Mouse (Mus musculus): ENCODE measurements around the gene Tll2. TPM values are rescaled to one million over a fixed set of nuclear protein-coding genes. Genes with fewer than 3 reads are reported as not detected.

Tll2 gene
- polyA plus RNA-seq, 1 experiment from 2014 or later = 0.36 TPM

DNA sequence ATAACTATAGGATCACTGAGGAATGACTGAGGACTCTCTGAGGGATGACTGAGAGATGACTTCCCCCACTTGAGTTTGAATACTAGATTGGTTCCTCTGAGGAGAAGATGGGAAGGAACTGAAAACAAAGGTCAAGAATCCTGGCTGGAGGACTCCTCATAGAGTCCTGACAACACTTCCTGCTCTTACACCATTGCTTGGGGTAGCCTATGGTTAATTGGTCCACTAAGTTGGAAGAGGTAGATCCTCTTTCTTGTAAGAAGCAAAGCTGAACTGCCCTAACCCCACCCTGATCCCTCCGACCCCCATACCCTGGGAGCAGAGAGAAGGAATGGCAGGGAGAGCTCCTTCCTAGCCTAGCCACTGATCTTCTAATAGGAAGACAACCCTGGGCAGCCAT lies 154.9 kb downstream of the Tll2 start:
- ATAC-seq (ENCODE audit: insufficient number of reproducible peaks, insufficient read depth, low FRiP score, low TSS enrichment, low read depth) = no peak
- Histone ChIP-seq H3K4me3 (replicated peaks) (no peak overlapping the region), H3K27me3 (peaks cover under 1% of the 10 kb centered on the region; the same call in 1 of the 2 replicates), H3K4me2 (no peak overlapping the region), H3K4me1 (replicated peaks) (no peaks in the 10 kb centered on the region), H3K9me3 (no peaks in the 10 kb centered on the region), H3K36me3 (no peaks in the 10 kb centered on the region), H3K9ac (replicated peaks) (no peak overlapping the region), H3K27ac (no peak overlapping the region)
- 65% methylated on average over 1 of the region's 1 CpGs for WGBS

- Histone ChIP-seq H3K4me1 (replicated peaks) (no peaks in the 10 kb centered on the region), H3K4me3 (replicated peaks) (no peak overlapping the region), H3K9ac (replicated peaks) (no peak overlapping the region), H3K9me3 (no peaks in the 10 kb centered on the region), H3K27me3 (peaks cover 4% of the 10 kb centered on the region; the same call in 1 of the 2 replicates), H3K4me2 (no peak overlapping the region), H3K27ac (no peak overlapping the region), H3K36me3 (no peaks in the 10 kb centered on the region)
- no peak for ATAC-seq (ENCODE audit: insufficient number of reproducible peaks, insufficient read depth, low FRiP score, low TSS enrichment, low read depth)
- WGBS = 81% methylated on average over 3 of the region's 3 CpGs
Measured at GRCm38 (mm10) chr19:41048187-41048559, 158.5 kb downstream of the Tll2 start.

DNA sequence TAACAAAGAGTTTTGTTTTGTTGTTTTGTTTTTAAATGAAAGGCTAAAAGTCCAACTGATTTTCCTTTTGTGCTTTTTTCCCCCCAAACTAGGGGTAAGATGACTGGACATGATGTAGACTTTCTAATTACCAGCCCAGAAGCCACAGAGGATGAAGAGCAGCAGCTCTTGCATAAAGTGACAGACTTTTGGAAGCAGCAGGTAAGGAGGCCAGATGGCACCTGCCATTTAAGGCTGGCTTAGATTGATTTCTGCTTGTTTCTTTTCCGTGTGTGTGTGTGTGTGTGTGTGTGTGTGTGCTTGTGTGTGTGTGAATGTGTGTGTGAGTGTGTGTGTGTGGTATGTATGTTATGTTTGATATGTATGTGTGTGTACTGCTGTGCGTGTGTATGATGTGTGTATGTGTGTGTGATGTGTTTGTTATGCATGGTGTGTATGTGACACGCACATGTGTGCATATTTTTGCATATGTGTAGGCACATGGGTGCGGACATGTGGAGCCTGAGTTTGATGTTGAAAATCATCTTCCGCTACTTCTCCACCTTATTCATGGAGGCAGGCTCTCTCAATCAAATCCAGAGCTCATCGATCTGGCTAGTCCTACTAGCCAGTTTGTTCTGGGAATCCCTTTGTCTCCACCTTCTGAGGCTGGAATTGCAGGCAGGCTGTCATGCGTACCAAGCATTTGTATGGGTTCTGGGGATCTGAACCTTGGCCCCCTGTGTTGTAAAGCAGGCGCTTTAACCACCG lies 159.0 kb downstream of the Tll2 start:
- no peak for ATAC-seq (ENCODE audit: insufficient number of reproducible peaks, insufficient read depth, low FRiP score, low TSS enrichment, low read depth)
- no peak overlapping the region for H3K9ac ChIP-seq (replicated peaks)
- H3K4me1 ChIP-seq (replicated peaks) = no peaks in the 10 kb centered on the region
- no peak overlapping the region for H3K4me2 ChIP-seq
- H3K36me3 ChIP-seq = no peaks in the 10 kb centered on the region
- H3K27ac ChIP-seq = no peak overlapping the region
- H3K9me3 ChIP-seq = no peaks in the 10 kb centered on the region
- WGBS = 83% methylated on average over 9 of the region's 9 CpGs
- H3K4me3 ChIP-seq (replicated peaks) = no peak overlapping the region
- H3K27me3 ChIP-seq = peaks cover 4% of the 10 kb centered on the region; the same call in 1 of the 2 replicates

DNA sequence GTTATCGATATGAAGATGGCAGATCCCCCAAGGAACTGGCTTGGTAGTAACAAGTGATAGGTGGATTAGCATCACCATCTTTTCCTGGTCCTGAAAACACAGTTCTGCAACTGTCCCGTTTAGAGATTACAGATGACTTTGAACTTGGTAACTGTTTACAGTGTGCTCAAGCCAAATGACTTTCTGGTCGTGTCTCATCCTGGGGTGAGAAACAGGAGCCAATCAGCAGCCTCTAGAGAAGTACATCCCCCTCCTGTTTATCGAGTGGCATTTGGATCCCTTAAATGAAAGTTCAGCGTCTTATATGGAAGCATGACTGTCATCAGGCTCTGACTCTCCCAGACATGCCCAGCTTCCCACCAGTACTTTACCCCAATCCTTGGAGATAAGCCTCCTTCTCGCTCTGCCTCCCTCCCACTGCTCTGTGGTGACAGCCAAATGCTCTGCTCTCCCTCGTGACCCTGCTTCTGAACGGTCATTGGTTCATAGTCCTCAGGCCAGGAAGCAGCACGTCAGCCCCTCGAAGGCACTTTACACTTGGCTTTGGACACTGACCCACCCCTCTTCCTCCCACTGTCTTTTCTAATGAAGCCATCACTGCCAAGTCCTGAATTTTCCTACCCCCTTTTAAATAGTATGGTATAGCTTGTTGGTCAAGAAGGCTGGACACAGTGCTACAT lies 161.4 kb downstream of the Tll2 start:
- Histone ChIP-seq H3K4me1 (replicated peaks) (no peaks in the 10 kb centered on the region), H3K4me2 (no peak overlapping the region), H3K4me3 (replicated peaks) (no peak overlapping the region), H3K9ac (replicated peaks) (no peak overlapping the region), H3K27me3 (peaks cover 4% of the 10 kb centered on the region; the same call in 1 of the 2 replicates), H3K36me3 (no peaks in the 10 kb centered on the region), H3K27ac (no peak overlapping the region), H3K9me3 (no peaks in the 10 kb centered on the region)
- 40% methylated on average over 10 of the region's 10 CpGs for WGBS
- ATAC-seq (ENCODE audit: insufficient number of reproducible peaks, insufficient read depth, low FRiP score, low TSS enrichment, low read depth) = no peak

DNA sequence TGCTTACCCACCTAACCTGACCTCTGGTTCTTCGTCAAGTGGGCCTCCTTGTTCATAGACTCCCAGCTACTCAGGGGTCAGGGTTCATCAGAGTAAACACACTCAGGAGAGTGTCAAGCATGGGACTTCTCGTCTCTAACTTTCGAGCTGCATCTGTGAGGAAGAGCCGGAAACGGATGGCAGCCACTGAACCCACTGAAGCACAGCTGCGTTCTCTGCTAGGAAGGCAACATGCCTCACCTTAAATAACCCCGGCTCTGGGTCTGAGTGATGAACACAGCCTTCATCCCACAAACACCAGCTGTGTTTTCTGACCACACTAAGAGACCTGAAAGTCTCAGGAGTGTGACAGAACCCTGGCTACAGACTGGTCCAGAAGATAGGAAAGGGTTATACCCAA lies 167.5 kb downstream of the Tll2 start:
- ATAC-seq (ENCODE audit: insufficient number of reproducible peaks, insufficient read depth, low FRiP score, low TSS enrichment, low read depth) = no peak
- 82% methylated on average over 7 of the region's 7 CpGs for WGBS

DNA sequence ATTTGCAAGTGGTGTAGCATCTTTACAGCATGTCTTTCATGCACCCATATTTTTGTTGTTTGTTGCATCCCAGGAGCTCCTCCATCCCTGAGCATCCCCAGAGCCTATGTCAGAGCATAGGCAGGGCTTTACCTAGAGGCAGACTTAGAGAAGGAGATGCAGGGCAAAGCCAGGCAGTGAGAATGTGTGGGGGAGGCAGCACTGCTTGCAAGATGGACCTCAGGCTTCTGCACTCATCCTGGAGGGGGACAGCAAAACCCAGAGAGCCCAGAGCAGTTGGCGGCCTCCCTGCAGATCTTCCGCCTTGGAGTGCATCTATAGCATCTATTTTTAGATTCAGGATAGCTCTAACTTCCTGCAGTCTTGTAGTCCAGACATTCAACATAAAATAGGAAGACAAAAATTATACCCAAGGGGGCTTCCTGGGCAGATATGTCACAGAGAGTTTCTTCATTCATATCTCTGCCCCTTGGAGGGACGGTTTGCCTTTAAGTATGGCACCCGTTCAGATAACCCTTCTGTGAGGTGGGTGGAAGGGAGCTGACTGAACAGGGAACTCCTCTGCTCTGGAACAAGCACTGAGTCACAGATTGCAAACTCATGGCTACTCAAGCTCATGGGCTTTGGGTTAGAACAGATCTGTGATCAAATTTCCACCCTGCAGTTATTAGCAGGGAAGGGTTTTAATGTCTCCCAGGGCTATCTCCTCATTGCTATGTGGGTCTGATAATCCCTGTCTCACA lies 170.7 kb downstream of the Tll2 start:
- no peak overlapping the region for H3K9ac ChIP-seq (replicated peaks)
- ATAC-seq (ENCODE audit: insufficient number of reproducible peaks, insufficient read depth, low FRiP score, low TSS enrichment, low read depth) = no peak
- H3K4me3 ChIP-seq (replicated peaks) = no peak overlapping the region
- no peak overlapping the region for H3K27ac ChIP-seq
- H3K4me2 ChIP-seq = no peak overlapping the region
- WGBS = 83% methylated on average over 4 of the region's 4 CpGs
- H3K36me3 ChIP-seq = no peaks in the 10 kb centered on the region
- H3K9me3 ChIP-seq = no peaks in the 10 kb centered on the region
- no peaks in the 10 kb centered on the region for H3K4me1 ChIP-seq (replicated peaks)
- H3K27me3 ChIP-seq = peaks cover 5% of the 10 kb centered on the region; the same call in 1 of the 2 replicates

More for the DNA sequence above, 167.5 kb downstream of the Tll2 start:
- Histone ChIP-seq H3K4me1 (replicated peaks) (no peaks in the 10 kb centered on the region), H3K4me3 (replicated peaks) (no peak overlapping the region), H3K9me3 (no peaks in the 10 kb centered on the region), H3K9ac (replicated peaks) (no peak overlapping the region), H3K36me3 (no peaks in the 10 kb centered on the region), H3K4me2 (no peak overlapping the region), H3K27ac (no peak overlapping the region), H3K27me3 (no peaks in the 10 kb centered on the region; the same call in 1 of the 2 replicates)

Other genes starting within 250 kb of the Tll2 start
- gene Blnk, start 212.3 kb downstream of the Tll2 start, polyA plus RNA-seq (2016; fragmentation: Nextera tagmentation; extraction: Ambion mirVana) = 0.59 and 1.2 TPM in 2 replicates
- not detected in 2 replicates for gene Dntt, start 177.6 kb downstream of the Tll2 start, polyA plus RNA-seq (2016; fragmentation: Nextera tagmentation; extraction: Ambion mirVana)
- gene Opalin, start 129.7 kb downstream of the Tll2 start, polyA plus RNA-seq (2016; fragmentation: Nextera tagmentation; extraction: Ambion mirVana) = not detected in 2 replicates
- gene Tm9sf3, start 57.2 kb upstream of the Tll2 start, polyA plus RNA-seq (2016; fragmentation: Nextera tagmentation; extraction: Ambion mirVana) = 141 and 158 TPM in 2 replicates
- gene Pik3ap1, start 178.3 kb upstream of the Tll2 start, polyA plus RNA-seq (2016; fragmentation: Nextera tagmentation; extraction: Ambion mirVana) = 0.97 and 1.4 TPM in 2 replicates